Mouse (Mus musculus) E14TG2a.4 (cell line): ENCODE measurements around the gene Wnt3a.

ENCODE experiments used
- CTCF ChIP-seq: conservative IDR thresholded peaks from 2 replicates; pipeline ENCODE4 v1.5.1; 2014; ENCODE audit warnings: low read length
- NANOG ChIP-seq: IDR thresholded peaks from 2 replicates; pipeline ENCODE4 v1.6.1; 2014; ENCODE audit warnings: borderline replicate concordance, low read length, mixed read lengths
- POU5F1 ChIP-seq: IDR thresholded peaks from 2 replicates; pipeline ENCODE4 v1.6.1; 2014; ENCODE audit warnings: low read length, borderline replicate concordance

- TF ChIP-seq CTCF (peak; percentile 53), POU5F1 (no peak), NANOG (no peak)
These were observed 60.3 kb downstream of the Wnt3a start for GRCm38 (mm10) chr11:59230144-59230760.
